Mouse (Mus musculus) thymus, adult 18-20 months (tissue): ENCODE measurements at regions not wholly inside any gene's neighbourhood (a gene's known extent, or its start where the extent isn't known, plus 50 kb on each side); places are given as distances from the start of the nearest gene placed in this dataset.

Source experiments
- DNase-seq, 2 experiments: peaks; one replicate each; pipeline ENCODE4 v3.0.0; 2022; ENCODE audit warnings: mixed read lengths in 2 of 2

- DNase-seq, result no peak
These were observed 137.7 kb downstream of the Tmx1 start for GRCm38 (mm10) chr12:70590456-70591050.

DNA sequence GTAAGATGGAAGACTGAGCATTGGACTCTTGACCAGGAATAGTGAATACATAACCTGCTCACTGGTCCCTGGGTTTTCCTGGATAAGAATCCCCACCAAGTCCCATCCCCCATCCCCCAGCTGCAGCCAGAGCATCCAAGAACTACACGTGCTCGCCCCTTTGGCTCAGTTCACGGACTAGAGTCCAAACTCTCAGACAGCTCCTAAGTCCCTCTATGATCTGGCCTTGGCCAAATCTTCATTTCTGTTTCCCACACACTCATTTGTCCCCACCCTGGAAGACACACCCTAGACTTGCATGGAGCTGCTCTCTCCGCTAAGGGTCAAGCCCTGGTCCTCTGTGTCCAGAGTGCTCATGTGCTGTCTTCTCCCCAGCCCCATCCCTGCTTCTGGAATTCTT, 139.9 kb downstream of the Tmx1 start:
- no peak for DNase-seq

DNA sequence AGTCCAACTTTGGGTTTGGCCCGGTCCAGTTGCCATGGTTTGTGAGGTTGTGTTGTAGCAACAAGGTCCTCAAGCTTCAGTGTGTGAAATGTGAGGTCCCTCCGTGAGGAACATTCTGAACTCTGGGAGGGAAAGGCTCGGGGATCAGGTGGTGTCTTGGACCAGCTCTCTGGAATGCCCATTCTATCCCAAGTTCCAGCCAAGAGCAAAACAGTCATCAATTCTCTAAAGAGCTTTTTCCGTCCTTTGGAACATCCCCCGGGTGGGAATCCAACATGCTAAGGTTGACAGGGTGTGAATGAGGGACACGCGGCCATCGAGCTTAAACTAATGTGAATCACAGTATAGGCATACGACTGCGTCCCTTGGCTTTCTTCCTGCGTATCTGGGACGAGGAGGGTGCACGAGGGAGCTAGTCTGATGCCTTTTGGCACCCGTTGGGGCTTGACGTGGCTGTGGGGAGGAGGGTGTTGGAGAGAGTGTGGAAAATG, 145.4 kb downstream of the Tmx1 start:
- peak in 1 of 2 experiments; percentile 5 for DNase-seq

- DNase-seq, result no peak
These were observed 146.8 kb downstream of the Tmx1 start for GRCm38 (mm10) chr12:70599731-70600130.

- no peak for DNase-seq
These were observed 151.0 kb downstream of the Tmx1 start for GRCm38 (mm10) chr12:70603869-70604268.

DNA sequence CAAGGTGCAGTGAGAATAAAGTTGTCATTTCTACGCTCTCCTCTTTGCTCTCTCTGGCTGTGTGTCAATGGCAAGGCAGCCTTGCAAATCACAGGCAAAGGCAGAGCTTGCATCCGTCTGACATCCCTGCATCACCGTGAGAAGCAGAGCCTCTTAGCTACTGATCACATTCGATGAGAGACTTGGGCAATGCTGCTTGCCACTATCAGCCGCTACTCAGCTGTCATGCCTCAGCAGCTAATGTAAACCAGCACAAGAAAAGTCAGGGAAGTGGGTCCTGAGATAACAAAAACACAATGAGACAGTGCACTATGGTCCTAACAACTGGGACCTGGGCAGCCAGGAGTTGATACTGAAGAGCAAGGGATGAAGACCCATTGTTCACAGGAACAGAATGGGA, 155.8 kb downstream of the Tmx1 start:
- no peak for DNase-seq

GRCm38 (mm10) chr12:70609116-70609871, 156.4 kb downstream of the Tmx1 start:
- DNase-seq, result no peak

DNA sequence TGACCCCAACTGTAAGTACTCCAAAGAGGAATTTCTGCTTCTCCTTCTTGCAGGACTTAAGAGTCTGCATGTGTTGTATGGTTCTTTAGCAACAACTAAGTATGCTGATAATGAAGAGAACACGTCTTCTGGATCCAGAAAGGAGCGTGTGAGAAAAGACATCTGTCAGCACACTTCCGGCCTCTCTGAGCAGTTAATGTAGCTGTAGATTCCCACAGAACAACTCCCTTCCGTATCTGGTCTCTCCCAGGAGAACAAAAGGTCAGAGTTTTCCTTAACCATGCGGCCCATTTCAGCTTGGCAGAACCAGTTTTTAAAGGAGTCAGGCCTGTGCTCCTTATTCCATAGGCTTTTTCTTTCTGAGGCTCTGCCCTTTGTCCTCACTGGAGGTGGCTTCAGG, 159.0 kb downstream of the Tmx1 start:
- no peak for DNase-seq

DNA sequence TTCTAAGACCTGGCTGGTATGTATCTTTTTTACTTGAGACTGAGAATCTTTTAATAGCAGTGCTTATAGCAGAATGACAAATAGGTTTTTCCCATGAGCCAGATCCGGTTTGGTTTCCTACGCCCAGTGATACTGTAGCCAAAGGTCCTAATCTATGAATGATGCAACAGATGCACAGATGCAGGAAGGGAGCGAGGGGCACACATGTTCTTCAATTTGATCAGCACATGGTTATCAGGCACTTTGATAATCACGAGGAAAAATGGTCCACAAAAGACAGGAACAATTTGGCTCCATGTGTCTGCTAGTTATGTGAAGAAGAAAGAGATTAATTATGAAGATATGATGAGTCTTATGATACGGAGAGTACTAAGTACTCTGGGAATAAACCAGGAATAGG, 160.3 kb downstream of the Tmx1 start:
- no peak for DNase-seq

DNA sequence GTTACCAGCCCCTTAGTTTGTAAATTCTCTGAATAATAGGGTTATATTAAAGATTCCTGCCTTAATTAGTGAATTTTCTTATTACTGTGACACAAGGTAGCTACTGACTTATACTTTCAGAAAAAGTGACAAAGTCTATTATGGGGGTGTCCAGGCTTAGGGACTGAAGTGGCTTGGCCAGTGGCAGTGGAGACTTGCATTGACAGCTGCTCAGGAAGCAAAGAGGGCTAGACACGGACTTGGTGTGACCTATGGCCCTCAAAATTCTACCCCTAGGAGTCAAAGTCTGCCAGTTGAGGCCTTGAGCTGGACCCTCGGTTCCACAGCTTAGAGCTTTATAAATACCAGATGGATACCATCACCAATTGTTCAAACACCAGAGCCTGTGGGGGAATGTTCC, 161.2 kb downstream of the Tmx1 start:
- no peak for DNase-seq

DNA sequence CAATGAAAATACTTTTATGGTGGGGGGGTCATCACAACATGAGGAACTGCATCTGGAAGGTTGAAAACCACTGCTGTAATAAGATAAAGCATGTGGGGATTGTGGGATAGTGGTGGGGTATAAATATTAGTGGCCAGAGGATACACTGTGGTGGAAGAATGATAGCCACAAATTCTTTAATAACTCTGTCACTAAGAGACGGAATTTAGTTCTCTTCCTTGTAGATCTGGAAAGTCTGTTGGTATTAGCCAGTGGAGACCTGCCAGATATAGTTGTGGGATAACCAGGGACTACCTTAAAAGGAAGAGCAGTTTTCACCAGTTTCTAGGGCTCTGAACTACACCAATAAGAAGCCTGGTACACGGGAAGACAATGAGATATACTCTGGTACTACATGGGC, 161.8 kb downstream of the Tmx1 start:
- no peak for DNase-seq

DNA sequence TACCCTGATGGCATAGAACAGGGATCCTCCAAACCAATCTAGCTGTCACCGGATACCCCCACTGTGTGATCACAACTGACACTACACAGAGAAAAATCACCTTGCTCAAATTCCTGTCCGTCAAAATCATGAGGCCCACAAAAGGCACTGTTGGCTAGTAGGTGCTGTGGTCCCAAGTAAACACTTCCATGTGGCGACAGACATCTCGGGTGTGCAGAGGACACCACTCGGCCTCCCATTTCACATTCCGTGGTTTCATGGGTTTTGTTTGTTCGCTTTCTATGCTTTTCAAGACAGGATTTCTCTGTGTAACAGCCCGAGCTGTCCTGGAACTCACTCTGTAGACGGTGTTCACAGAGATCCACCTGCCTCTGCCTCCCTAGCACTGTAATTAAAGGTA, 162.2 kb downstream of the Tmx1 start:
- no peak for DNase-seq

- no peak for DNase-seq
These were observed 163.2 kb downstream of the Tmx1 start for GRCm38 (mm10) chr12:70616049-70616448.

GRCm38 (mm10) chr12:70616487-70616886, 163.6 kb downstream of the Tmx1 start:
- DNase-seq, result no peak

DNA sequence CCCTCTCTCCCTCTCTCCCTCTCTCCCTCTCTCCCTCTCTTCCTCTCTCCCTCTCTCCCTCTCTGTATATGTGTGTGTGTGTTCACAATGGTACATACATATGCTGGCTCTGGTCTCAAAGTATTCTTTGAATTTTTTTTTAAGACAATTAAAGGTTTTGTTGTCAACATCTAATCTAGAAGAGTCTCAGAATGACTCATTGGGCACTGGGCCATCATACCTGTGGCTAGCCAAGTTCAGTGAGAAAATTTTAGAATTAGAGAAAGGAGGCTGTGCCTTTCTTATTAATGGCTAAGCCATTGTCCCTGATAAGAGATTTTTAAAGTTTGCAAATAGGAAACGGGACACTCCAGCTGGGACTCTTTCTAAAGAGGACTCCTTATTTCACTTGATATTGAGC, 164.1 kb downstream of the Tmx1 start:
- no peak for DNase-seq

DNA sequence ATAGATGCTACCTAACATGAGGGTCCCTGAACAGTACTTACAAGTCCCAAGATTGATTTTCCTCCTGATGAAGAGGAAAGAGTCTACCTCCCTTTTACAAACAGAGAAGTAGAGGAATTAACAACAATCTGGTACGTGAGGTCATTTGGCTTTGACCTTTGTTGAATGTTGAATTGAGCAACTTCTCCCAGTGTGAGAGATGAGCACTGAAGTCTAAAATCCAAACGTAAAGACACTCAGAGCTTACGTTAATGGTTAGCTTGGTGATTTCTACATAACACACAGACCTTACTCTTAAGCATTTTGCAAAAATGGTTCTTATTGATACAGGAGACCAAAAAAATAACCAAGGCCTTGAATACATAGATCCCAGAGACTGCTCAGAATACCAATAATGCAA, 165.1 kb downstream of the Tmx1 start:
- DNase-seq, result no peak

- no peak for DNase-seq
These were observed 166.5 kb downstream of the Tmx1 start for GRCm38 (mm10) chr12:70619436-70619835.

DNA sequence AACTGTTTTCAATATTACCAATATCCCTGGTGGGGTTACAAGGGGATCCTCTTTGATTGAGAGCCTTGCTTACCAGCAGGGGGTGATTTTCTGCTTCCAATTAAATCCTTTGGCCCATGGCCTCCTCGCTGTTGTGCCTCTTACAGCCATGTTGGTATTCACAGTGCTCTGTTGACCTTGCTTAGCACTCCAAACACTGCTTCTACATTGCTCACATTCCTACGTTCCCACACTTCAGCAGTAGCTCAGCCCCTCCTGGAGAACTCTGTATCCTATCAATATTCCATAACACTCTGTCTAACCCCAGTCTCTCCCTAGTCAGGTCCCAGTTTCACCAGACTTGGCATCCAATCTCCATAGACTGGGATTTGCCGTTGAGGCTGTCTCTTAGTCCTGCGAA, 169.1 kb downstream of the Tmx1 start:
- no peak for DNase-seq

DNA sequence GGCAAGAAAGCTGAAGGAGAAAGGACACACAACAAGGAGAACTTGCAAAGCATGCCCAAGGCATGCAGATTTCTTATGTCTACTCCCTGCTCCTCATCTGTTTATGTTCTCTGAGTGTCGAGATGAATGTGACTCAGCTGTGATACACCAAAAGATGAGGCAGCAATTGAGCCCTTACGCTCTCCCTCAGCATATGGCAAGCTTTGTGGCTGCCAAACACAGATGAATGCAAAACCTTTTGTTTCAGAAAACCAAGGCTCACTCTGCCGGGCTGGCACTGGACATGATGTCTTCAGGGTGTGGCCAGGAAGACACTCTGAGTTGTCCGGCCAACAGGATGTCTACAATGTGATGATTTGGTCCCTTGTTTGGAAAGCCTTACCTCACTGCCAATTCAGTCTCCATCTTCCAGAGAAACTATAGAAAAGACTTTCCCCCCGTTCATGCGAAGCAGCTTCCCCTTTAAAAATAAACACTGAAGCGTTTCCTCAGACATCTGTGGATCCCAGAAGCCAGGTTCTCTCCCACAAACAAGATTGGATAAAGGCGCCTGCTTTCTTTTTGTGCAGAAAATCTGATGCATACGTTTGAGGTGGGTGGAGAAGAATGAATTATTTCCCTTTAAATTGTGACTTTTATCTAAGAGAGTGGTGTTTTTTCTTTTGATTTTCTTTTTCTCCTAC, 171.5 kb downstream of the Tmx1 start:
- DNase-seq, result no peak

- no peak for DNase-seq
These were observed 174.7 kb downstream of the Tmx1 start for GRCm38 (mm10) chr12:70627638-70628037.

- DNase-seq, result peak; percentile 36 to 64
These were observed 175.8 kb downstream of the Tmx1 start for GRCm38 (mm10) chr12:70628384-70629365.

DNA sequence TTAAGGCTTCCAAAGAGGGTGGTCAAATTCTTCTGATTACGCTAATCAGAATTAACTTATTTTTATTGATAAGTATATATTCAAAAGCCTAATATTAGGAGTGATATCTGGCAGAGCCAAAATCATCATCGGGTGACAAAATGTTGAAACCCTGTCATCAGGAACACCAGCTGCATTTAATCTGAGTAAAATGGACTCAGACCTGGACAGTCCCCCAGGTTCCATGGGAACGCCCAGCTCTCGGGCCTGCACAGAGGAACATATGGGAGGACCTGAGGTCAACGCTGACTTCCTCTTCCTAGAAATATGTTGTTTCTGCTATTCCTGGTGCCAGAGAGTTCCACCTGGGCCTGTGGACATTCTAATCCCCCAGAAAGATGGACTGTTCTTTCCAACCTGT, 176.5 kb downstream of the Tmx1 start:
- DNase-seq, result no peak

GRCm38 (mm10) chr12:70631281-70631680, 178.4 kb downstream of the Tmx1 start:
- no peak for DNase-seq
